Mouse (Mus musculus): ENCODE results near the gene Lsm7. TPM values are rescaled to one million over a fixed set of nuclear protein-coding genes. Genes with fewer than 3 reads are reported as not detected.

The Lsm7 gene
- polyA plus RNA-seq, 1 experiment from 2014 or later: 303 TPM

- peak; percentile 36 for DNase-seq (ENCODE audit: low spot score)
- peaks cover 18% of the 10 kb centered on the region for H3K36me3 ChIP-seq (ENCODE audit: control insufficient read depth, insufficient read depth, low read length)
- H3K4me2 ChIP-seq (ENCODE audit: low read depth, low read length): peak overlapping the region; percentile 97
- 18% methylated on average over 40 of the region's 40 CpGs for WGBS
- peak overlapping the region; percentile 22; the same call in 1 of the 2 replicates for H3K4me3 ChIP-seq (ENCODE audit: low read depth, low read length)
- H3K27ac ChIP-seq (replicated peaks; ENCODE audit: low read depth, low read length): 0 out of 2 replicates have a peak overlapping the region, but pooled peaks have one; percentile 83
- H3K4me1 ChIP-seq (ENCODE audit: control insufficient read depth, insufficient read depth, low read length): peaks cover 15% of the 10 kb centered on the region
- H3K9me3 ChIP-seq (ENCODE audit: control insufficient read depth, low read length): no peaks in the 10 kb centered on the region
- H3K9ac ChIP-seq (ENCODE audit: low read depth, low read length): peak overlapping the region; percentile 71
- H3K27me3 ChIP-seq (replicated peaks; ENCODE audit: control insufficient read depth, insufficient read depth, low read length): peaks cover 21% of the 10 kb centered on the region
- ATAC-seq (ENCODE audit: low read depth): no peak
Observed at GRCm38 (mm10) chr10:80808099-80808984, 46.7 kb downstream of the Lsm7 start.

GRCm38 (mm10) chr10:80807057-80807627 lies 47.9 kb downstream of the Lsm7 start:
- Histone ChIP-seq H3K4me3 (ENCODE audit: low read depth, low read length) (peak overlapping the region; percentile 45), H3K9me3 (ENCODE audit: control insufficient read depth, low read length) (no peaks in the 10 kb centered on the region), H3K4me2 (ENCODE audit: low read depth, low read length) (peak overlapping the region; percentile 97), H3K4me1 (ENCODE audit: control insufficient read depth, insufficient read depth, low read length) (peaks cover 15% of the 10 kb centered on the region), H3K27ac (replicated peaks; ENCODE audit: low read depth, low read length) (peak overlapping the region; percentile 83), H3K27me3 (replicated peaks; ENCODE audit: control insufficient read depth, insufficient read depth, low read length) (peaks cover 21% of the 10 kb centered on the region), H3K36me3 (ENCODE audit: control insufficient read depth, insufficient read depth, low read length) (peaks cover 30% of the 10 kb centered on the region), H3K9ac (ENCODE audit: low read depth, low read length) (peak overlapping the region; percentile 71)
- ATAC-seq (ENCODE audit: low read depth): peak; percentile 80
- peak; percentile 91 for DNase-seq (ENCODE audit: low spot score)
- WGBS: 1% methylated on average over 34 of the region's 58 CpGs

- Histone ChIP-seq H3K27me3 (replicated peaks; ENCODE audit: control insufficient read depth, insufficient read depth, low read length) (peaks cover 21% of the 10 kb centered on the region), H3K4me3 (ENCODE audit: low read depth, low read length) (peak overlapping the region; percentile 45), H3K36me3 (ENCODE audit: control insufficient read depth, insufficient read depth, low read length) (peaks cover 37% of the 10 kb centered on the region), H3K4me1 (ENCODE audit: control insufficient read depth, insufficient read depth, low read length) (peaks cover 15% of the 10 kb centered on the region), H3K4me2 (ENCODE audit: low read depth, low read length) (peak overlapping the region; percentile 97), H3K9ac (ENCODE audit: low read depth, low read length) (peak overlapping the region; percentile 71), H3K27ac (replicated peaks; ENCODE audit: low read depth, low read length) (peak overlapping the region; percentile 83; the same call in 1 of the 2 replicates), H3K9me3 (ENCODE audit: control insufficient read depth, low read length) (no peaks in the 10 kb centered on the region)
- ATAC-seq (ENCODE audit: low read depth): no peak
- 48% methylated on average over 31 of the region's 34 CpGs for WGBS
- DNase-seq (ENCODE audit: low spot score): no peak
Observed at GRCm38 (mm10) chr10:80806341-80807056, 48.5 kb downstream of the Lsm7 start.

GRCm38 (mm10) chr10:80805925-80806324 lies 49.1 kb downstream of the Lsm7 start:
- H3K9ac ChIP-seq (ENCODE audit: low read depth, low read length): no peak overlapping the region
- WGBS: 19% methylated on average over 3 of the region's 3 CpGs
- peaks cover 43% of the 10 kb centered on the region for H3K36me3 ChIP-seq (ENCODE audit: control insufficient read depth, insufficient read depth, low read length)
- H3K4me1 ChIP-seq (ENCODE audit: control insufficient read depth, insufficient read depth, low read length): peaks cover 15% of the 10 kb centered on the region
- H3K27ac ChIP-seq (replicated peaks; ENCODE audit: low read depth, low read length): no peak overlapping the region
- H3K4me2 ChIP-seq (ENCODE audit: low read depth, low read length): no peak overlapping the region
- ATAC-seq (ENCODE audit: low read depth): peak; percentile 42
- peaks cover 21% of the 10 kb centered on the region for H3K27me3 ChIP-seq (replicated peaks; ENCODE audit: control insufficient read depth, insufficient read depth, low read length)
- no peak for DNase-seq (ENCODE audit: low spot score)
- no peaks in the 10 kb centered on the region for H3K9me3 ChIP-seq (ENCODE audit: control insufficient read depth, low read length)
- no peak overlapping the region for H3K4me3 ChIP-seq (ENCODE audit: low read depth, low read length)

DNA sequence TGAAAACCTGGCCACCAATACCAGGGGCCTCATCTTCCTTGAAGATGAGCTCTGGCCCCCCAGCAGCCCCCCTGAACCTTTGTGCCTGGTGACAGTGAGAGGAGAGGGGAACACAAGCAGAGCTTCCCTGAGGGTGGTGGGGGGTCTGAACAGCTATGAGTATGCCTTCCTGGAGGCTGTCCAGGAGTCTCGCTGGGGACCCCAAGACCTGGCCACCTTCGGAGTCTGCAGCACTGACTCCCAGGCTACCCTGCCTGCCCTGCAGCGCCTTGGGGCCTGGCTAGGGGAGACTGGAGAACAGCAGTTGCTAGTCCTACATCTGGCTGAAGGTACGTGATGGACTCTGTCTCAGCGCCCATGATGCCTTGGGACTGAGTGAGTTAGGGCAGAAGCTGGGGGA lies 49.7 kb downstream of the Lsm7 start:
- 60% methylated on average over 1 of the region's 5 CpGs for WGBS
- peaks cover 21% of the 10 kb centered on the region for H3K27me3 ChIP-seq (replicated peaks; ENCODE audit: control insufficient read depth, insufficient read depth, low read length)
- H3K9ac ChIP-seq (ENCODE audit: low read depth, low read length): no peak overlapping the region
- H3K4me1 ChIP-seq (ENCODE audit: control insufficient read depth, insufficient read depth, low read length): peaks cover 15% of the 10 kb centered on the region
- no peak overlapping the region for H3K27ac ChIP-seq (replicated peaks; ENCODE audit: low read depth, low read length)
- H3K4me3 ChIP-seq (ENCODE audit: low read depth, low read length): no peak overlapping the region
- ATAC-seq (ENCODE audit: low read depth) (no peak), DNase-seq (ENCODE audit: low spot score) (no peak)
- H3K9me3 ChIP-seq (ENCODE audit: control insufficient read depth, low read length): no peaks in the 10 kb centered on the region
- no peak overlapping the region for H3K4me2 ChIP-seq (ENCODE audit: low read depth, low read length)
- H3K36me3 ChIP-seq (ENCODE audit: control insufficient read depth, insufficient read depth, low read length): peaks cover 47% of the 10 kb centered on the region

GRCm38 (mm10) chr10:80804916-80805315 lies 50.1 kb downstream of the Lsm7 start, which contains the start of gene Amh:
Gene Amh (plus strand): TSS chr10:80805243.
- peaks cover 50% of the 10 kb centered on the region for H3K36me3 ChIP-seq (ENCODE audit: control insufficient read depth, insufficient read depth, low read length)
- H3K4me3 ChIP-seq (ENCODE audit: low read depth, low read length): no peak within 1 kb of the TSS
- no peak within 1 kb of the TSS for H3K27ac ChIP-seq (replicated peaks; ENCODE audit: low read depth, low read length)
- no peak within 1 kb of the TSS for H3K4me2 ChIP-seq (ENCODE audit: low read depth, low read length)
- no peak within 1 kb of the TSS for H3K9ac ChIP-seq (ENCODE audit: low read depth, low read length)
- peaks cover 14% of the 10 kb centered on the region for H3K4me1 ChIP-seq (ENCODE audit: control insufficient read depth, insufficient read depth, low read length)
- 67% methylated on average over 6 of the region's 6 CpGs for WGBS
- ATAC-seq (ENCODE audit: low read depth): no peak
- H3K9me3 ChIP-seq (ENCODE audit: control insufficient read depth, low read length): no peaks in the 10 kb centered on the region
- H3K27me3 ChIP-seq (replicated peaks; ENCODE audit: control insufficient read depth, insufficient read depth, low read length): peaks cover 19% of the 10 kb centered on the region
- DNase-seq (ENCODE audit: low spot score): no peak

GRCm38 (mm10) chr10:80804340-80804739 lies 50.7 kb downstream of the Lsm7 start:
- ATAC-seq (ENCODE audit: low read depth): no peak
- no peak for DNase-seq (ENCODE audit: low spot score)
- Histone ChIP-seq H3K4me3 (ENCODE audit: low read depth, low read length) (no peak overlapping the region), H3K27ac (replicated peaks; ENCODE audit: low read depth, low read length) (no peak overlapping the region), H3K9me3 (ENCODE audit: control insufficient read depth, low read length) (no peaks in the 10 kb centered on the region), H3K9ac (ENCODE audit: low read depth, low read length) (no peak overlapping the region), H3K27me3 (replicated peaks; ENCODE audit: control insufficient read depth, insufficient read depth, low read length) (peaks cover 14% of the 10 kb centered on the region), H3K36me3 (ENCODE audit: control insufficient read depth, insufficient read depth, low read length) (peaks cover 50% of the 10 kb centered on the region), H3K4me1 (ENCODE audit: control insufficient read depth, insufficient read depth, low read length) (peaks cover 19% of the 10 kb centered on the region), H3K4me2 (ENCODE audit: low read depth, low read length) (no peak overlapping the region)
- WGBS: no CpG with 5 or more reads among the region's 2 CpGs

DNA sequence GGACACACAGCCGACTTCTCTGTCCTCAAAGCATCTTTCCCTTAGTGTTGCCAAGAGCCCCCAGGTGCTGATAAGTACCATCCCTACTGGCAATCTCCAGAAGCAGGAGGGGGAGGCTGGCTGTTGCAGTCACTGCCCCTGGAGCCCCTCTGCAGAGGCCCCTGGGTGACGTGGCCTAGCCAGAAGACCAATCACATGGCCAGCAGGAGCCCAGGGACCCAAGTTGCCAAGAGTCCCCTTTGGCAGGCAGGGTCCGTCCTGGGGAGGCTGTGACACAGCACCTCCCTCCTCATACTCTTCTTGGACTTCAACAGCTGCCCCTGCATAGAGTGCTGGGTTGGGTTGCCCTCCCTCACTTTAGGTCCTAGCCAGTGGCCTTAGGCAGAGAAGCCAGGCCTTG lies 52.0 kb downstream of the Lsm7 start:
- WGBS: 77% methylated on average over 3 of the region's 3 CpGs

More for the DNA sequence above, 52.0 kb downstream of the Lsm7 start:
- Histone ChIP-seq H3K9ac (ENCODE audit: low read depth, low read length) (no peak overlapping the region), H3K9me3 (ENCODE audit: control insufficient read depth, low read length) (no peaks in the 10 kb centered on the region), H3K4me3 (ENCODE audit: low read depth, low read length) (no peak overlapping the region), H3K4me1 (ENCODE audit: control insufficient read depth, insufficient read depth, low read length) (peaks cover 16% of the 10 kb centered on the region), H3K27ac (replicated peaks; ENCODE audit: low read depth, low read length) (no peak overlapping the region), H3K27me3 (replicated peaks; ENCODE audit: control insufficient read depth, insufficient read depth, low read length) (peaks cover under 1% of the 10 kb centered on the region; the same call in 1 of the 2 replicates), H3K36me3 (ENCODE audit: control insufficient read depth, insufficient read depth, low read length) (peaks cover 50% of the 10 kb centered on the region), H3K4me2 (ENCODE audit: low read depth, low read length) (no peak overlapping the region)
- ATAC-seq (ENCODE audit: low read depth) (no peak), DNase-seq (ENCODE audit: low spot score) (no peak)

All from embryonic facial prominence, embryonic 14.5 days (tissue).